Mouse (Mus musculus): ENCODE data around the gene Mdfi. TPM values are rescaled to one million over a fixed set of nuclear protein-coding genes. Genes with fewer than 3 reads are reported as not detected.

Mdfi gene
- polyA plus RNA-seq, 1 experiment: 51.1 TPM

- WGBS: 83% methylated on average over 6 of the region's 6 CpGs
- TF ChIP-seq CTCF (IDR thresholded peaks at IDR 0.05; ENCODE audit: insufficient read depth, low read length) (no peak), POLR2A (IDR thresholded peaks at IDR 0.05; ENCODE audit: borderline replicate concordance, extremely low read depth, low read depth, low read length) (no peak)
- DNase-seq: no peak
- H3K4me3 ChIP-seq (replicated peaks; ENCODE audit: extremely low read depth, low read depth, low read length): no peak overlapping the region
- peaks cover 4% of the 10 kb centered on the region for H3K4me1 ChIP-seq (ENCODE audit: control insufficient read depth, insufficient read depth, low read length)
Observed at GRCm38 (mm10) chr17:47812200-47812599, 22.3 kb downstream of the Mdfi start.

GRCm38 (mm10) chr17:47811265-47811800 is 23.2 kb downstream of the Mdfi start:
- peaks cover 4% of the 10 kb centered on the region for H3K4me1 ChIP-seq (ENCODE audit: control insufficient read depth, insufficient read depth, low read length)
- no peak for TF ChIP-seq POLR2A (IDR thresholded peaks at IDR 0.05; ENCODE audit: borderline replicate concordance, extremely low read depth, low read depth, low read length)
- no peak for TF ChIP-seq CTCF (IDR thresholded peaks at IDR 0.05; ENCODE audit: insufficient read depth, low read length)
- no peak overlapping the region for H3K4me3 ChIP-seq (replicated peaks; ENCODE audit: extremely low read depth, low read depth, low read length)
- WGBS: 85% methylated on average over 15 of the region's 15 CpGs
- DNase-seq: no peak

- TF ChIP-seq CTCF (IDR thresholded peaks at IDR 0.05; ENCODE audit: insufficient read depth, low read length) (no peak), POLR2A (IDR thresholded peaks at IDR 0.05; ENCODE audit: borderline replicate concordance, extremely low read depth, low read depth, low read length) (no peak)
- Histone ChIP-seq H3K4me3 (replicated peaks; ENCODE audit: extremely low read depth, low read depth, low read length) (no peak overlapping the region), H3K4me1 (ENCODE audit: control insufficient read depth, insufficient read depth, low read length) (no peaks in the 10 kb centered on the region)
- 55% methylated on average over 9 of the region's 9 CpGs for WGBS
- no peak for DNase-seq
Observed at GRCm38 (mm10) chr17:47806230-47806629, 28.3 kb downstream of the Mdfi start.

GRCm38 (mm10) chr17:47805047-47805835 is 29.2 kb downstream of the Mdfi start:
- WGBS: 57% methylated on average over 13 of the region's 13 CpGs
- TF ChIP-seq CTCF (IDR thresholded peaks at IDR 0.05; ENCODE audit: insufficient read depth, low read length) (no peak), POLR2A (IDR thresholded peaks at IDR 0.05; ENCODE audit: borderline replicate concordance, extremely low read depth, low read depth, low read length) (no peak)
- Histone ChIP-seq H3K4me3 (replicated peaks; ENCODE audit: extremely low read depth, low read depth, low read length) (no peak overlapping the region), H3K4me1 (ENCODE audit: control insufficient read depth, insufficient read depth, low read length) (no peaks in the 10 kb centered on the region)
- DNase-seq: no peak

GRCm38 (mm10) chr17:47803662-47804061 is 30.8 kb downstream of the Mdfi start:
- no peak overlapping the region for H3K4me3 ChIP-seq (replicated peaks; ENCODE audit: extremely low read depth, low read depth, low read length)
- DNase-seq: no peak
- no peaks in the 10 kb centered on the region for H3K4me1 ChIP-seq (ENCODE audit: control insufficient read depth, insufficient read depth, low read length)
- WGBS: 96% methylated on average over 4 of the region's 4 CpGs
- TF ChIP-seq CTCF (IDR thresholded peaks at IDR 0.05; ENCODE audit: insufficient read depth, low read length) (no peak), POLR2A (IDR thresholded peaks at IDR 0.05; ENCODE audit: borderline replicate concordance, extremely low read depth, low read depth, low read length) (no peak)

GRCm38 (mm10) chr17:47802806-47803205 is 31.7 kb downstream of the Mdfi start:
- Histone ChIP-seq H3K4me3 (replicated peaks; ENCODE audit: extremely low read depth, low read depth, low read length) (no peak overlapping the region), H3K4me1 (ENCODE audit: control insufficient read depth, insufficient read depth, low read length) (no peaks in the 10 kb centered on the region)
- WGBS: 9% methylated on average over 8 of the region's 8 CpGs
- TF ChIP-seq POLR2A (IDR thresholded peaks at IDR 0.05; ENCODE audit: borderline replicate concordance, extremely low read depth, low read depth, low read length) (no peak), CTCF (IDR thresholded peaks at IDR 0.05; ENCODE audit: insufficient read depth, low read length) (no peak)
- DNase-seq: no peak

- no peaks in the 10 kb centered on the region for H3K4me1 ChIP-seq (ENCODE audit: control insufficient read depth, insufficient read depth, low read length)
- WGBS: 67% methylated on average over 9 of the region's 9 CpGs
- DNase-seq: no peak
- no peak overlapping the region for H3K4me3 ChIP-seq (replicated peaks; ENCODE audit: extremely low read depth, low read depth, low read length)
- no peak for TF ChIP-seq CTCF (IDR thresholded peaks at IDR 0.05; ENCODE audit: insufficient read depth, low read length)
- no peak for TF ChIP-seq POLR2A (IDR thresholded peaks at IDR 0.05; ENCODE audit: borderline replicate concordance, extremely low read depth, low read depth, low read length)
Observed at GRCm38 (mm10) chr17:47797383-47797782, 37.1 kb downstream of the Mdfi start.

GRCm38 (mm10) chr17:47796968-47797367 is 37.5 kb downstream of the Mdfi start:
- Histone ChIP-seq H3K4me1 (ENCODE audit: control insufficient read depth, insufficient read depth, low read length) (no peaks in the 10 kb centered on the region), H3K4me3 (replicated peaks; ENCODE audit: extremely low read depth, low read depth, low read length) (no peak overlapping the region)
- WGBS: 63% methylated on average over 4 of the region's 4 CpGs
- TF ChIP-seq CTCF (IDR thresholded peaks at IDR 0.05; ENCODE audit: insufficient read depth, low read length): peak; percentile 34; the same call in 1 of the 2 replicates
- no peak for TF ChIP-seq POLR2A (IDR thresholded peaks at IDR 0.05; ENCODE audit: borderline replicate concordance, extremely low read depth, low read depth, low read length)
- DNase-seq: no peak

- TF ChIP-seq CTCF (IDR thresholded peaks at IDR 0.05; ENCODE audit: insufficient read depth, low read length) (no peak), POLR2A (IDR thresholded peaks at IDR 0.05; ENCODE audit: borderline replicate concordance, extremely low read depth, low read depth, low read length) (no peak)
- WGBS: 69% methylated on average over 16 of the region's 16 CpGs
- Histone ChIP-seq H3K4me3 (replicated peaks; ENCODE audit: extremely low read depth, low read depth, low read length) (no peak overlapping the region), H3K4me1 (ENCODE audit: control insufficient read depth, insufficient read depth, low read length) (no peaks in the 10 kb centered on the region)
- no peak for DNase-seq
Observed at GRCm38 (mm10) chr17:47796156-47796816, 38.2 kb downstream of the Mdfi start.

Measured in lung, adult 2 months (tissue).